Comparison of ENCODE assay signal across 19 mouse cellular contexts in genomic region chr2:134214748-134215328, GRCm38 (mm10).
DNase-seq lines count a peak whose midpoint lies in the region; ATAC-seq and TF ChIP-seq lines count a peak whose summit lies in the region.
"Had no signal": no experiment of that assay in that cellular context is flagged by ENCODE, and none has a peak within 500 bp of the region (broad histone marks: within the 10 kb centered on the region; RNA-seq: fewer than 3 reads in every experiment).

No protein-coding gene starts in this region.

- ATAC-seq in limb, embryonic 14.5 days (ENCODE audit: low FRiP score, low read depth) = peak; percentile 91
- ATAC-seq: forebrain, embryonic 14.5 days; inflammation-experienced regulatory T-cells, adult 6 months; liver, embryonic 12.5 days had no signal

- peak; percentile 5 for DNase-seq in gastrocnemius, adult 18-20 months (ENCODE audit: low spot score)
- no peak for DNase-seq in gastrocnemius, postnatal 36 days
- peak; percentile 29 for DNase-seq in embryo, embryonic 11.5 days (ENCODE audit: low read depth, low spot score)
- peak; percentile 9 for DNase-seq in fibroblast of lung, adult 2 months (ENCODE audit: low read depth)
- peak; percentile 90 for DNase-seq in limb, embryonic 14.5 days (ENCODE audit: low spot score)
- DNase-seq in hindbrain, embryonic 10.5 days (ENCODE audit: low spot score) = no peak
- no peak for DNase-seq in cerebellum, postnatal 14 days
- DNase-seq: cerebellum, postnatal 10 days; heart, adult 11 months; heart, postnatal 4 days; kidney, postnatal 10 days; midbrain, embryonic 14.5 days; spleen, adult 18-20 months had no signal

- 22% methylated on average over 6 of the region's 6 CpGs for WGBS in limb, embryonic 14.5 days
- WGBS in hindbrain, embryonic 10.5 days = 75% methylated on average over 6 of the region's 6 CpGs

- intact Hi-C loops in gastrocnemius, postnatal 36 days (cut with DNase I) = no loop called here

- no peak for TF ChIP-seq POLR2A in limb, embryonic 14.5 days (IDR thresholded peaks at IDR 0.05; ENCODE audit: borderline replicate concordance, extremely low read depth, insufficient read depth, insufficient read length)

- H3K27me3 ChIP-seq in limb, embryonic 14.5 days (ENCODE audit: control insufficient read depth, insufficient read depth, low read length) = no peaks in the 10 kb centered on the region
- no peaks in the 10 kb centered on the region for H3K27me3 ChIP-seq in hindbrain, embryonic 10.5 days (ENCODE audit: insufficient read depth, poor library complexity, severe bottlenecking)
- H3K27me3 ChIP-seq: CH12.LX; liver, embryonic 12.5 days; lung, embryonic 15.5 days had no signal

- H3K9ac ChIP-seq in limb, embryonic 14.5 days (ENCODE audit: low read depth, low read length, severe bottlenecking) = no peak overlapping the region
- H3K9ac ChIP-seq: liver, embryonic 12.5 days; lung, embryonic 15.5 days had no signal

- no peaks in the 10 kb centered on the region for H3K9me3 ChIP-seq in limb, embryonic 14.5 days (ENCODE audit: control insufficient read depth, low read length)
- no peaks in the 10 kb centered on the region for H3K9me3 ChIP-seq in hindbrain, embryonic 10.5 days
- H3K9me3 ChIP-seq: liver, embryonic 12.5 days; lung, embryonic 15.5 days had no signal

- no peak overlapping the region for H3K4me3 ChIP-seq in limb, embryonic 14.5 days (replicated peaks; ENCODE audit: low read length)
- H3K4me3 ChIP-seq in hindbrain, embryonic 10.5 days = no peak overlapping the region
- H3K4me3 ChIP-seq: liver, embryonic 12.5 days; lung, embryonic 15.5 days; myocyte had no signal

- H3K36me3 ChIP-seq in limb, embryonic 14.5 days (ENCODE audit: control insufficient read depth, insufficient read depth, low read length) = no peaks in the 10 kb centered on the region
- no peaks in the 10 kb centered on the region for H3K36me3 ChIP-seq in hindbrain, embryonic 10.5 days
- H3K36me3 ChIP-seq: liver, embryonic 12.5 days; lung, embryonic 15.5 days had no signal

- H3K4me2 ChIP-seq in limb, embryonic 14.5 days (replicated peaks; ENCODE audit: low read depth, low read length, severe bottlenecking) = peak overlapping the region; percentile 14; the same call in 1 of the 2 replicates
- H3K4me2 ChIP-seq: liver, embryonic 12.5 days; lung, embryonic 15.5 days had no signal

- H3K27ac ChIP-seq in limb, embryonic 14.5 days (replicated peaks; ENCODE audit: low read depth, low read length) = peak overlapping the region; percentile 52; the same call in 1 of the 2 replicates
- no peak overlapping the region for H3K27ac ChIP-seq in hindbrain, embryonic 10.5 days
- H3K27ac ChIP-seq: liver, embryonic 12.5 days; lung, embryonic 15.5 days had no signal

- H3K4me1 ChIP-seq in limb, embryonic 14.5 days (ENCODE audit: control insufficient read depth, insufficient read depth, low read length) = peaks cover 12% of the 10 kb centered on the region
- no peaks in the 10 kb centered on the region for H3K4me1 ChIP-seq in hindbrain, embryonic 10.5 days (replicated peaks)
- H3K4me1 ChIP-seq: liver, embryonic 12.5 days; lung, embryonic 15.5 days had no signal

Comparison
In these comparisons a context has a peak if more than half of its experiments do, and no peak if none do; other contexts are left out.
1. DNase-seq: peak in gastrocnemius, adult 18-20 months (single experiment), embryo, embryonic 11.5 days (single experiment), fibroblast of lung, adult 2 months (single experiment) and limb, embryonic 14.5 days (single experiment); none in gastrocnemius, postnatal 36 days (0 of 2), hindbrain, embryonic 10.5 days (single experiment) and cerebellum, postnatal 14 days (0 of 2).